Mouse (Mus musculus): ENCODE measurements around the gene Scn2a. TPM values are rescaled to one million over a fixed set of nuclear protein-coding genes. Genes with fewer than 3 reads are reported as not detected.

Scn2a gene
- polyA plus RNA-seq, 1 experiment = 6.1 TPM

DNA sequence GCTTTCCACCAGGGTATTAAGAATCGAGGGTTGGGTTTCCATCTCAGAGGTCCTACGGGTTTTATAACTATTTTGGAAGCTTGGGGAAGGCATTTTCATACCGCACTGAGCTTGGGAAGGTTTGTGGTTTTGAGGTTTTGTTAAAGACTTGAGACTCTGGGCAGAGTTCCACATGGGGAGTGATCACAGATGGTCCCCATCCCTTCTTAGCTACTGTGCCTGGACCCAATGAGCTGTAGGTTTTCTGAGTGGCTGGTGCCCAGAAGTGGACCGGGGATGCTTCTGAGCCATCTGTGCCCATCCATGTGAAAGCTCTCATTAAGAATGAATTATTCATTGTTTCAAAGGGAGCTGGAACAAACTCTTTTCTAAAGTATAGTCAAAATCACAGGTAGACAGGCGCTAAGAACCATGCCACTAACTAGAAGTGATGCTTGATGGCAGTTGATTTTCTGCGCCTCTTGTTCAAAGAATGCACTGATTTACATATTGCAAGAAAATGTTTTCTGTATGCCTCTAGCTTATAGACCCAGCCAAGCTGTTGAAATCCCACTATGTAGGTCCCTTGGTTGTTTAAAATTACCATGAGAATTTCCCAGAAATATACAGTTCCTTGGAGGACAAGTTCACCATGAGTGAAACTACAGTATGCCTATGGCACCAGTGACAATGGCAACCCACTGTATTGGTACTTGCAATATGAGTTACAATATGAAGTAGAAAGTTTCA, 70.0 kb downstream of the Scn2a start:
- H3K27ac ChIP-seq (ENCODE audit: insufficient read depth, low read length) = no peak overlapping the region
- no peak overlapping the region for H3K4me3 ChIP-seq (ENCODE audit: insufficient read depth, low read length)
- no peaks in the 10 kb centered on the region for H3K4me1 ChIP-seq (ENCODE audit: control insufficient read depth, insufficient read depth, low read length)
- TF ChIP-seq CTCF (IDR thresholded peaks at IDR 0.05; ENCODE audit: borderline replicate concordance, insufficient read depth, low read length) (no peak), POLR2A (IDR thresholded peaks at IDR 0.05; ENCODE audit: low read depth, low read length) (no peak)

DNA sequence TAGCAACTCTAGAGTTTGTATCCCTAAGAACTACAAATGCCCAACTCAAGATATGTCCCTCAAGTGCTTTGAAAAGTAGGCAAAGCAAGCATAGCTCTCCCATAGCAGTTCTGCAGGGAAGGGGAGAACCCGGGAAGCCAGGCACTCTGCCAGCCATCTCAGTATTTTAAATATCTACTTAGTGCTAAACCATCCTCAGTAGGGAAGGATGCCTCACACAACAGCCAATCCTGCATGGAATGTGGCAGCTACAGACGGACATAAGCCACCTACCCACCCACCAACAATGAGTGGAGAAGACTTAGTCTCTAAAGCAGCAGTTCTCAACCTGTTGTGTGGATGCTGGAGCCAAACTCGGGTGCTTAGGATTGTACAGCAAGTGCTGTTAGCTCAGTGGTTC, 73.9 kb downstream of the Scn2a start:
- Histone ChIP-seq H3K4me3 (ENCODE audit: insufficient read depth, low read length) (no peak overlapping the region), H3K27ac (ENCODE audit: insufficient read depth, low read length) (no peak overlapping the region), H3K4me1 (ENCODE audit: control insufficient read depth, insufficient read depth, low read length) (no peaks in the 10 kb centered on the region)
- TF ChIP-seq POLR2A (IDR thresholded peaks at IDR 0.05; ENCODE audit: low read depth, low read length) (no peak), CTCF (IDR thresholded peaks at IDR 0.05; ENCODE audit: borderline replicate concordance, insufficient read depth, low read length) (no peak)

DNA sequence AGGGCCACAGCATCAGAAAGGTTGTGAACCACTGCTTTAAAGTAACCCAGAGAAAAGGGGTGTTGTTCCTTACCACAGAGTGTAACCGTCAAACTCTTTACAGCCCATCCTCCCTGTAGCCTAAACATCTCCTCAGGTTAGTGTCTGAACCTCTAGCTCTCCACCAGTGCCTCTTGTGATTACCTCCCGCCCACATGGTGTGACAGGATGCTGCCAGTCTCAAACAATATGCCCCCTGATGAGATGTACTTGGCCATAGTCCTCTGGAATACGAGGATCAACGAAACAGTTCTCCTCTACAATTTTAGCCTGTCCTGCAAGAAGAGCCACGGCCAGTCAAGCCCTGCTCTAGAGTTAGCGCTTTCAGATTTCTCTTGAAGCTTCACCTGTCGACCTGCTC, 74.5 kb downstream of the Scn2a start:
- Histone ChIP-seq H3K4me1 (ENCODE audit: control insufficient read depth, insufficient read depth, low read length) (no peaks in the 10 kb centered on the region), H3K27ac (ENCODE audit: insufficient read depth, low read length) (no peak overlapping the region), H3K4me3 (ENCODE audit: insufficient read depth, low read length) (no peak overlapping the region)
- no peak for TF ChIP-seq CTCF (IDR thresholded peaks at IDR 0.05; ENCODE audit: borderline replicate concordance, insufficient read depth, low read length)
- no peak for TF ChIP-seq POLR2A (IDR thresholded peaks at IDR 0.05; ENCODE audit: low read depth, low read length)

DNA sequence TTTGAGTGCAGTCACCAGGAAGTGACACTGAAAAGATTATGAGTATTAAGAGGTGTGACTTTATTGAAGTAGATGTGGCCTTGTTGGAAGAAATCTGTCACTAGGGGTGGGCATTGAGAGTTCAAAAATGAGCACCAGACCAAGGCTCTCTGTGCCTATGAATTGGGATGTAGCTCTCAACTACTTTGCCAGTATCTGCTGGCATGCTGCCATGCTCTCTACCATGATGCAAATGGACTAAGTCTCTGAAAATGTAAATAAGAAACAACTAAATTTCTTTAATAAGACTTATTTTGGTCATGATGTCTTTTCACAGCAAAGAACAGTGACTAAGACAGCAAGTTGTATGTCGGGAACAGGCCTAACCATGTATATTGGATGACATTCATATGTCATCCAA, 79.7 kb downstream of the Scn2a start:
- Histone ChIP-seq H3K27ac (ENCODE audit: insufficient read depth, low read length) (no peak overlapping the region), H3K4me1 (ENCODE audit: control insufficient read depth, insufficient read depth, low read length) (no peaks in the 10 kb centered on the region), H3K4me3 (ENCODE audit: insufficient read depth, low read length) (no peak overlapping the region)
- no peak for TF ChIP-seq POLR2A (IDR thresholded peaks at IDR 0.05; ENCODE audit: low read depth, low read length)
- TF ChIP-seq CTCF (IDR thresholded peaks at IDR 0.05; ENCODE audit: borderline replicate concordance, insufficient read depth, low read length) = no peak

DNA sequence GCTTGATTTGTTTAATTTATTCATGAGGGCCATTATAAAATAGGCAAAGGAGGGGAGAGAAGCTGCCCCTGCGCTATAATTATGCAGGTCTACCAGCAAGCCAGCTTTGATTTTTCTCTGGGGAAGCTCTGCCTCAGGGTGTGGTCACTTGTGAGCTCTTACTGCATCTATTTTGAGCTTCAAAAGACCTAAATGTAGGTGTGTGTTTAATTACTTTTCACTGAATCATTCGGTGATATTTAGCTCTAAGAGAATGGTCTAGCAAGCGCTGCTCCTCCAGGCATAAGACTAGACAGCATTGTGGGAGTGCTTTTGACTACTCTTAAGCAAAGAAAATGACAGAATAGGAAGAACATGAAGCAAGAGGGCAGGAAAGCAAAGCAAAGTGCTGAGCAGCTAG, 80.6 kb downstream of the Scn2a start:
- Histone ChIP-seq H3K4me3 (ENCODE audit: insufficient read depth, low read length) (no peak overlapping the region), H3K4me1 (ENCODE audit: control insufficient read depth, insufficient read depth, low read length) (no peaks in the 10 kb centered on the region), H3K27ac (ENCODE audit: insufficient read depth, low read length) (no peak overlapping the region)
- TF ChIP-seq POLR2A (IDR thresholded peaks at IDR 0.05; ENCODE audit: low read depth, low read length) (no peak), CTCF (IDR thresholded peaks at IDR 0.05; ENCODE audit: borderline replicate concordance, insufficient read depth, low read length) (no peak)

DNA sequence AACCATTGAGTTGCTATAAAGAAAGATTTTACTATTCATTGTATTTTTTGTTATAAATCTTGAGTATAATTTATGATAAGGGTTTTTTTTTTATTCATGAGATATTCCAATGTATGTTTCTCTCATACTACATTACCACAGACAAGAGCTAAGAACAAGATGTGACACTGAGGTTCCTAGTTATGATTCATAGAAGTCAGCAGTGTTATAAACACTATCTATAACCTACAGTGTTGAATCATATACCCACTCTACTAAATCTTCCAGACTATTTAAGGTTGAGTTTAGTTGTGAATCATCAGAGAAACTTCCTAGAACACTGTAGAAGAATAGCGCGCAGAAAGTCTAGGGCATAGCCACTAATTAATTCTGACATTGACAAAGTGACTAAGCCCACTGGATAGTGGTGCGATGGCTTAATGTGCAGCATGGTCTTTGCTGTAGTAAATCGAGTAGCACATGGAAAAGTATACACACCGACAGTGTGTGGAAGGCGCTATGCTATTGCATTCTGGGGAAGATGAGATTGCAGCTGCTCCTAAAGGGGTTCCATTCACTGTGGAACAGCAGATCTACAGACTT, 101.7 kb downstream of the Scn2a start:
- Histone ChIP-seq H3K4me1 (ENCODE audit: control insufficient read depth, insufficient read depth, low read length) (no peaks in the 10 kb centered on the region), H3K4me3 (ENCODE audit: insufficient read depth, low read length) (no peak overlapping the region), H3K27ac (ENCODE audit: insufficient read depth, low read length) (no peak overlapping the region)
- TF ChIP-seq CTCF (IDR thresholded peaks at IDR 0.05; ENCODE audit: borderline replicate concordance, insufficient read depth, low read length) (no peak), POLR2A (IDR thresholded peaks at IDR 0.05; ENCODE audit: low read depth, low read length) (no peak)

DNA sequence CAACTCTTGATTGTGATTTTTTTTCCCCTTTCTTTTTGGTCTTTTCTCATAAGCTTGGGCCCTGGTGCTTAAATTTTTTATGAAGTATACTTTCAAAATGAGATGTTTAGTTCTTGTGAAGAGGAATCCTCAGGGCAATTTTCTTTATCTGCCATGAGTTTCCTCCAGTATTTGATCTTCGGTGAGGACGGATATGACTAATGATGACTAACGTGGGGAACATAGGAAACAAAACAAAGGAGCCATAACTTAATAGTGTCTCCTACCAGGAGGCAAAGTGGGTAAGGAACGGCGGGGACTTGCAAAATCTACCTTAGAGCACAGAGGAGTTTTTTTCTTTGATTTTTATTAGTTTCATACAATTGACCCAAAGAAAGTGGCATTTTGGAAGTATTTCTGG, 124.8 kb downstream of the Scn2a start:
- no peak overlapping the region for H3K27ac ChIP-seq (ENCODE audit: insufficient read depth, low read length)
- no peaks in the 10 kb centered on the region for H3K4me1 ChIP-seq (ENCODE audit: control insufficient read depth, insufficient read depth, low read length)
- H3K4me3 ChIP-seq (ENCODE audit: insufficient read depth, low read length) = no peak overlapping the region
- no peak for TF ChIP-seq POLR2A (IDR thresholded peaks at IDR 0.05; ENCODE audit: low read depth, low read length)
- no peak for TF ChIP-seq CTCF (IDR thresholded peaks at IDR 0.05; ENCODE audit: borderline replicate concordance, insufficient read depth, low read length)

DNA sequence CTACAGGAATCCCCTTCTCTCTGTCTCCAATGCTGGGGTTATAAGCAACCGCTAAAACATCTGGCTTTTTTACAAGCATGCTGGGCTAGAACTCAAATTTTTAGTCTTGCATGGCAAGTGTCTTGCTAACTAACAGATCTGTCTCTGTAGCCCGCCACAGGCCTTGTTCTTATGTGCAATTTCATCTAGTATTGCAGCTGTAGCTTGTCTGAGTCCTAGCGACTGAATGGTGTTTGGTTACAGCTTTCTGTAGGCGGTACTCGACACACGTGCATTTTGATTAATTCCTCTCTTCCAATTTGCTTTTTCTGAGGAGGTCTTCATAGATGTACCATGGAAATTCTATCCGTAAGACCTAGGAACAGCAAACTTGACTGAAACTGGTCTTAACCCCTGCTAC, 161.9 kb downstream of the Scn2a start:
- Histone ChIP-seq H3K27ac (ENCODE audit: insufficient read depth, low read length) (no peak overlapping the region), H3K4me1 (ENCODE audit: control insufficient read depth, insufficient read depth, low read length) (no peaks in the 10 kb centered on the region), H3K4me3 (ENCODE audit: insufficient read depth, low read length) (no peak overlapping the region)
- TF ChIP-seq CTCF (IDR thresholded peaks at IDR 0.05; ENCODE audit: borderline replicate concordance, insufficient read depth, low read length) (no peak), POLR2A (IDR thresholded peaks at IDR 0.05; ENCODE audit: low read depth, low read length) (no peak)

DNA sequence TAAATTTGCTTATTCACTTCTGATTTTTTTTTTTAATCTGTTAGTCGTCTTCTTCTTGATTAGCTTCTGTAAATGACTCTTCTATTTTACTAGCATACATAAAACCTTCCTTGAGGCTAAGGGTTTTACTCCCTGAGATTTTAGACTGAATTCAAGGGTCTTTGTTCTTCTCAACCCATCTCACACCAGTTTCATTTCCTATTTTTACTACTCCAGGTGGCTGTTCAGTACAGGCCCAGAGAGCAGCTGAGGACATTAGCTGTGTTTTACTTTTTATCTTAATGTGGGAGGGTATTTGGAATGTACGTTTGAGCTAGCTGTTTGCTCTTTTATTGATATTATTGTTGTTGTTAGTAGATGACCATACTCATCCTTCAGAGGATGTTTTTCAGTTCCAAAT, 162.8 kb downstream of the Scn2a start:
- no peak overlapping the region for H3K4me3 ChIP-seq (ENCODE audit: insufficient read depth, low read length)
- TF ChIP-seq CTCF (IDR thresholded peaks at IDR 0.05; ENCODE audit: borderline replicate concordance, insufficient read depth, low read length) (no peak), POLR2A (IDR thresholded peaks at IDR 0.05; ENCODE audit: low read depth, low read length) (no peak)
- no peak overlapping the region for H3K27ac ChIP-seq (ENCODE audit: insufficient read depth, low read length)
- no peaks in the 10 kb centered on the region for H3K4me1 ChIP-seq (ENCODE audit: control insufficient read depth, insufficient read depth, low read length)

DNA sequence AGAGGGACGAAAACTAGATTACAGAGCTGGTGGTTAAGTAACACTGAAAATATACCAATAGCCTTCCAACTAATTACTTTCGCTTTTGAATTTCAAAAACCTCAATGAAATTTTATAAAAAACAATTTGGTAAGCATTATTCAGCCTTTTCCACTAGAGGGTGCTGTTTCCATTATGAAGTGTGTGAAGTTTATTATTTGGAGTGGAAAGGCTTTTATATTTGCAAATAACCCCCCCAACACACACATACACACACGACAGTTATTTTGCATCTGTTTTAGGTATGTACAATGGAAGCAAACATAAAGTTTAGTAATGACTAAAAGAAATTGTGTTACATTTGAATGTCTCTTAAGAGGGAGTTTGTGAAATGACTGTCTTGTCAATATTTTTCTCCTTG, 171.9 kb downstream of the Scn2a start:
- Histone ChIP-seq H3K4me3 (ENCODE audit: insufficient read depth, low read length) (no peak overlapping the region), H3K4me1 (ENCODE audit: control insufficient read depth, insufficient read depth, low read length) (no peaks in the 10 kb centered on the region), H3K27ac (ENCODE audit: insufficient read depth, low read length) (no peak overlapping the region)
- TF ChIP-seq POLR2A (IDR thresholded peaks at IDR 0.05; ENCODE audit: low read depth, low read length) (no peak), CTCF (IDR thresholded peaks at IDR 0.05; ENCODE audit: borderline replicate concordance, insufficient read depth, low read length) (no peak)
